In genomic region chr4:53384761-53385160, GRCm38 (mm10) we compare ENCODE assay signal across 8 mouse cellular contexts. TPM values are rescaled to one million over a fixed set of nuclear protein-coding genes. Genes with fewer than 3 reads are reported as not detected.
A peak's percentile ranks its signal among the peaks of the same experiment; 100 is the strongest.
DNase-seq lines count a peak whose midpoint lies in the region; ATAC-seq lines count a peak whose summit lies in the region.

No protein-coding gene starts in this region.

- H3K27ac ChIP-seq in embryonic facial prominence, embryonic 14.5 days (replicated peaks; ENCODE audit: low read depth, low read length): no peak overlapping the region
- no peak overlapping the region for H3K27ac ChIP-seq in limb, embryonic 12.5 days
- H3K27ac ChIP-seq in midbrain, embryonic 16.5 days (ENCODE audit: low read length): no peak overlapping the region

- 26% methylated on average over 6 of the region's 6 CpGs for WGBS in embryonic facial prominence, embryonic 14.5 days
- 41% methylated on average over 6 of the region's 6 CpGs for WGBS in limb, embryonic 12.5 days
- WGBS in midbrain, embryonic 16.5 days: 39% methylated on average over 6 of the region's 6 CpGs

- H3K9me3 ChIP-seq in embryonic facial prominence, embryonic 14.5 days (ENCODE audit: control insufficient read depth, low read length): no peaks in the 10 kb centered on the region
- H3K9me3 ChIP-seq in limb, embryonic 12.5 days: no peaks in the 10 kb centered on the region
- H3K9me3 ChIP-seq in midbrain, embryonic 16.5 days (replicated peaks; ENCODE audit: control insufficient read depth, low read length, poor library complexity, severe bottlenecking): no peaks in the 10 kb centered on the region

- peak; percentile 95 for DNase-seq in 3T3-L1 (ENCODE audit: low read depth, low spot score)
- peak; percentile 73 to 77 for DNase-seq in adrenal gland, postnatal 36 days
- peak; percentile 91 for DNase-seq in embryonic facial prominence, embryonic 14.5 days (ENCODE audit: low spot score)
- peak; percentile 91 for DNase-seq in heart, adult 8-10 months (ENCODE audit: low spot score)
- peak; percentile 62 to 76 for DNase-seq in kidney, adult 8-10 months
- peak; percentile 67 to 82 for DNase-seq in spleen, postnatal 10 days (ENCODE audit: low spot score in 2 of 2)

- peak; percentile 57; the same call in 1 of the 2 replicates for ATAC-seq in embryonic facial prominence, embryonic 14.5 days (ENCODE audit: low read depth)
- no peak for ATAC-seq in limb, embryonic 12.5 days (ENCODE audit: insufficient number of reproducible peaks, insufficient read depth, low FRiP score, low TSS enrichment, low read depth)
- ATAC-seq in midbrain, embryonic 16.5 days: peak; percentile 64; the same call in 1 of the 2 replicates

- H3K27me3 ChIP-seq in embryonic facial prominence, embryonic 14.5 days (replicated peaks; ENCODE audit: control insufficient read depth, insufficient read depth, low read length): no peaks in the 10 kb centered on the region
- no peaks in the 10 kb centered on the region for H3K27me3 ChIP-seq in limb, embryonic 12.5 days
- H3K27me3 ChIP-seq in midbrain, embryonic 16.5 days (ENCODE audit: control insufficient read depth, insufficient read depth, low read depth, low read length): no peaks in the 10 kb centered on the region

- no peak overlapping the region for H3K9ac ChIP-seq in embryonic facial prominence, embryonic 14.5 days (ENCODE audit: low read depth, low read length)
- H3K9ac ChIP-seq in limb, embryonic 12.5 days (replicated peaks): no peak overlapping the region
- no peak overlapping the region for H3K9ac ChIP-seq in midbrain, embryonic 16.5 days (ENCODE audit: low read depth, low read length)

- H3K4me3 ChIP-seq in embryonic facial prominence, embryonic 14.5 days (ENCODE audit: low read depth, low read length): no peak overlapping the region
- no peak overlapping the region for H3K4me3 ChIP-seq in limb, embryonic 12.5 days (replicated peaks)
- no peak overlapping the region for H3K4me3 ChIP-seq in midbrain, embryonic 16.5 days (ENCODE audit: low read depth, low read length)

- no peaks in the 10 kb centered on the region for H3K36me3 ChIP-seq in embryonic facial prominence, embryonic 14.5 days (ENCODE audit: control insufficient read depth, insufficient read depth, low read length)
- H3K36me3 ChIP-seq in limb, embryonic 12.5 days: no peaks in the 10 kb centered on the region
- no peaks in the 10 kb centered on the region for H3K36me3 ChIP-seq in midbrain, embryonic 16.5 days (ENCODE audit: control insufficient read depth, insufficient read depth, low read length)

- no peaks in the 10 kb centered on the region for H3K4me1 ChIP-seq in embryonic facial prominence, embryonic 14.5 days (ENCODE audit: control insufficient read depth, insufficient read depth, low read length)
- H3K4me1 ChIP-seq in limb, embryonic 12.5 days (replicated peaks): no peaks in the 10 kb centered on the region; the same call in 1 of the 2 replicates
- no peaks in the 10 kb centered on the region for H3K4me1 ChIP-seq in midbrain, embryonic 16.5 days (ENCODE audit: control insufficient read depth, insufficient read depth, low read length)

- peak overlapping the region; percentile 25; the same call in 1 of the 2 replicates for H3K4me2 ChIP-seq in embryonic facial prominence, embryonic 14.5 days (ENCODE audit: low read depth, low read length)
- H3K4me2 ChIP-seq in limb, embryonic 12.5 days: peak overlapping the region; percentile 15; the same call in 1 of the 2 replicates
- H3K4me2 ChIP-seq in midbrain, embryonic 16.5 days (ENCODE audit: low read length): no peak overlapping the region

RNA-seq across cellular contexts. Expression of gene Slc44a1, which starts 55.5 kb away (rescaled TPM):
- 100 to 1,000 TPM; 111 to 116 TPM for total RNA-seq in adrenal gland, postnatal 36 days (2021)
- polyA plus RNA-seq in embryonic facial prominence, embryonic 14.5 days (2014; fragmentation: Nextera tagmentation; extraction: Ambion mirVana): 56.0 and 61.8 TPM in 2 replicates
- total RNA-seq in heart, adult 8-10 months (2022): 10 to 100 TPM; 26.4 to 31.2 (median 28.9) TPM
- polyA plus RNA-seq in limb, embryonic 12.5 days (2016; fragmentation: Nextera tagmentation; extraction: Ambion mirVana): 34.5 and 38.1 TPM in 2 replicates
- 9.5 and 9.6 TPM in 2 replicates for polyA plus RNA-seq in midbrain, embryonic 16.5 days (2015; fragmentation: Nextera tagmentation; extraction: Ambion mirVana)
